Mouse (Mus musculus) frontal cortex, postnatal 25 days (tissue): Measurements from ENCODE around the gene Depdc1b.

ENCODE experiments used
- DNase-seq, 2 experiments: peaks; one replicate each; pipeline ENCODE4 v3.0.0; 2022; ENCODE audit warnings: low spot score in 2 of 2

Depdc1b gene

DNA sequence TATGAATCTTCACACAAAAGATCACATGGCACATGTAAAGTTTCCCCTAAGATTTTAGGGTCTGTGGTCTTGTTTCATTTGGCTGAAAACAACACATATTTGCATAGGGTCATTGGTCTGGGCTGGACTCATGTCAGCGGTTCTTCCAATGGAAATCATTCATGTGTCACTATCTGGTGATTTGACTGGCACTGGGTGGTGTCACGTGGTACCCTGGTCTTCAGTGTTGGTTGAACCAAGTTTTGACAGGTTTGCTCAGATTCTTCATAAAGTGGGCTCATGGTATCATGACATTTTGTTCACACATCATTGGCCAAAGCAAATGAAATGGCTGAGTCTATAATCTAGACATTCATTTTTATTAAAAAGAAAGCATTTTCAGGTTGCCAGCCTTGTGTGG is 1.3 kb downstream of the Depdc1b start:
- no peak for DNase-seq

GRCm38 (mm10) chr13:108319028-108319427 is 2.9 kb downstream of the Depdc1b start:
- DNase-seq: no peak

DNA sequence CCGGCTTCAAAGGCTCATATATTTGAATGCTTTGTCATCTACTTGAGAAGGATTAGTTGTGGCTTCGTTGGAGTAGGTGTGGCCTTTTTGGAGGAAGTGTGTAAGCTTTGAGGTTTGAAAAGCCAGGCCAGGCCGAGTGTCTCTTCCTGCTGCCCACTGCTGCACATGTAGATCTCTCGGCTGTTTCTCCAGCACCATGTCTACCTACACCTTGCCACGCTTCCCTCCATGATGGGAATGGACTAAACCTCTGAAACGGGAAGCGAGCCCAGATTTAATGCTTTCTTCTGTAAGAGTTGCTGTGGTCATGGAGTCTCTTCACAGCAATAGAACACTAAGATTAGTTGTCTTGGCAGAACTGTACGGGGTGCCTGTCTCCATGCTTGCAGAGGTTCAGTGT is 4.1 kb downstream of the Depdc1b start:
- DNase-seq: no peak

DNA sequence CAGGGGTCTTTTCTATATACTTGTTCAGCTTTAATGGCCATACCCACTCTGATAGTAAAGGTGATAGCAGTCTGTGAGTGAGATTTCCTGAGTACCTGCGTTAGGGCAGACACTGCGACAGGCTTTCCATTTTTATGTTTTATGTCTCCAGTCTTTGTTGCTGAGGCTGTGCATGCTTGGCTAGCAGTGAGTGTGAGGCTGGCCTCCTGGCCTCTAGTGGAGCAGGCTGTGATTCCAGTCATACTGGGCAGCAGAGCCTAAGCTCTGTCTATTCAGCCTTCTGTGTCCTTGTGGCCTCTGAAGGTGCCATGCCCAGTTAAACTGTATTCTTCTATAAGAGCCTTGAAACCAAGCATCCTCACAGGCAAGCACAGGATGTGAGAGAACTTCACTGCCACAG is 6.3 kb downstream of the Depdc1b start:
- no peak for DNase-seq

- no peak for DNase-seq
Observed at GRCm38 (mm10) chr13:108323317-108323716, 7.2 kb downstream of the Depdc1b start.

DNA sequence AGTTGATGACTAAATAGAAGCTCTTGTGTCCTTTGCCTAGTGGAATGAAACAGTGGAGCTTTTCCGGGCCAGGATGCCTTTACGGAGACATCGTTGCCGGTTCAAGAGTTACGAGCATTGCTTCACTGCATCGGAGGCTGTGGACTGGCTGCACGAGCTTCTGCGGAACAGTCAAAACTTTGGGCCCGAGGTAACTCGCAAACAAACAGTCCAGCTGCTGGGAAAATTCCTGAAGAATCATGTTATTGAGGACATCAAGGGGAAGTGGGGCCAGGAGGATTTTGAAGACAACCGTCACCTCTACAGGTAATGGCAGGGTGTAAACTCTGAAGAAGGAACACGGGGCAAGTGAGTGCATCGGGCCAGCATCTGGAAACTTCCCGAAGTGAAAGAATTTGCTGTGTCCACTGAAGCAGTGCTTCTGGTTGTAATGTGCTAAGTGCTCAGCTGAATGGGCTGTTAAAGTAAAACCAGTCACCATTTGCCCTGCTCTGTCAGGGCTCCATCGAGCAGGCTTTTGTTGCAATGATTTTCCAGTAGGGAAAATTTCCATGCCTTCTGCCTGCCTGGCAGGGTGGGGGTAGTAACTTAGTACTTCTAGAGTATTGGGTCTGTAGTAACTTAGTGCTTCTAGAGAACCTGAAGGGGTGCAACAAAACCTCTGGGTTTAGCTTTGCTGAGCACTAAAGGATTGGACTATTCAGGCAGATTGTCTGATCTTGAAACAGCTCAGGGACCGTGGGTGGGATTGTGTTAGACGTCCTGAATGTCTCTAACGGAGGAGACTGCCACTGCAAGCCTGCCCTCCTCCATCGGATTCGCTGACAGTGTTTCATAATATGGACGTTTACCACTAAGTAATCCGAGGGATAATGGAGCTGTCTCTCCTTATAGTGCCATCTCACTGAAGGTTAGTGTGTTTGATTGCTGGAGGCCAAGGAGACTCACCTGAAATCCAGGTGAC is 8.0 kb downstream of the Depdc1b start:
- DNase-seq: no peak

GRCm38 (mm10) chr13:108325871-108326270 is 9.7 kb downstream of the Depdc1b start:
- DNase-seq: no peak

- DNase-seq: no peak
Observed at GRCm38 (mm10) chr13:108326351-108326750, 10.2 kb downstream of the Depdc1b start.

- no peak for DNase-seq
Observed at GRCm38 (mm10) chr13:108327047-108327446, 10.9 kb downstream of the Depdc1b start.

- DNase-seq: no peak
Observed at GRCm38 (mm10) chr13:108328406-108329180, 12.5 kb downstream of the Depdc1b start.

DNA sequence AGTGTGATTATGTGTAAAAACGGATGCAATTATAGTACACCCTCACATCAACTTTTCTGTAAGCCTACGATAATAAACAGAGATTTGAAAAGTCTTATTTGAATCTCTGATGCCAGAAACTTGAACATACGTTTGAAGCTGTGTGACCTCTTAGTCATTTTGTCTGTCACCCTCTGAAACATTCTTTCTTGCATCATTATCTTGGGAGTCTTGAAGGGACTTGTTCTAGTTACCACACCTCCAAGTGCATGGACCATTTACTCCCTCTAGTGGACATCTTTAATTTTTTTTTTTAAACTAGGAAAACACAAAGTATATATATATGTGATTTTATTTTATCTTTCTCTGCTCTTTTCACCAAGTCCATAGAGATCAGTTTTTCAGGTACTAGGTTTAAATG is 13.6 kb downstream of the Depdc1b start:
- no peak for DNase-seq

DNA sequence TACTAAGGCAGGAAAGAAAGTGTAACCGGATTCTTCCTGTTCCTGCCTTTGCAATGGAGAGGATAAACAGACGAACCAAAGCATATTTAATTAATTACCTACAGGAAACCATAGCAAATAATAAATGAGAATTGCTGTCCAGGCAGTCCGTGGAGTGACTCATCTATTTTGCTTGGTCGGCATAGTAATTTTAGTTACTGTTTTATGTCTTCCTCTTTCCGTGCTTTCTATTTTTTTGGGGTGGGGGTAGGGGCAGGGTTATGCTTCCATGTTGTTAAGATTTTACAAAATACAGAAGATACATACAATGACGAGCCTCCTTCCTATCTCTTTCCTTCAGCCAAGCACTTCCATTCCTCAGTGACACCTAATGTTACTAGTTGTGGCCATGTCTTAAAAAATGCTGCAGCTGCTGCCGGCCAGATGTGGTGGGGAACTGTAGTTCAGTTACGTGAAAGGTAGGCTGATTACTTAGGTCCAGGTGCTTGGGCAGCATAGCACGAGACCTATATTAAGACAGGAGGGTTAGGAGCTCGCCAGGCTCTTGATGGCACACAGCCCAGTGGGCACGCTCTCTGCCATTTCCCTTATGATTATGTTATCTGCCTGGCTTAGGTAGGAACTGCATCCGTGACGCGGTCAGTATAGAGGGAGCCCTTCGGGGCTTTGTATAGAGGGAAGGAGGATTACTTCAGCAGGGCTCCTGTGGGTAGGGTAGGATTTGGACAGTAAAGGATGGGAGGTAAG is 19.3 kb downstream of the Depdc1b start:
- DNase-seq: no peak

DNA sequence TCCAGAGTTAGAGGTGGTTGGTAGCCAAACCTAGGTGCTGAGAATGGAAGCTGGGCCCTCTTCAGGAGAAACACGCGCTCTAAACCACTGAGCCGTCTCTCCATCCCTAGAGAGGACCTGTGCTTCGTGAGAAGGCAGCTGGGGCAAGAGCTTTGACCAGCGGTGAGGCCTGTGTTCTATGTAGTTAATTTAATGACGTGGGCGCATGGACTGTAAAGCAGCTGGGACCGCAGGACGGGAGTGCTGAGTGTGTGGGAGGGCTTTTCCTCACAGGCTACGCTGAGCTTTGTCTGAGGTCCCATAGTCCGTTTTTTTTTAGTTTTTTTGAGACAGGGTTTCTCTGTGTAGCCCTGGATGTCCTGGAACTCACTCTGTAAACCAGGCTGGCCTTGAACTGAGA is 20.1 kb downstream of the Depdc1b start:
- DNase-seq: no peak

DNA sequence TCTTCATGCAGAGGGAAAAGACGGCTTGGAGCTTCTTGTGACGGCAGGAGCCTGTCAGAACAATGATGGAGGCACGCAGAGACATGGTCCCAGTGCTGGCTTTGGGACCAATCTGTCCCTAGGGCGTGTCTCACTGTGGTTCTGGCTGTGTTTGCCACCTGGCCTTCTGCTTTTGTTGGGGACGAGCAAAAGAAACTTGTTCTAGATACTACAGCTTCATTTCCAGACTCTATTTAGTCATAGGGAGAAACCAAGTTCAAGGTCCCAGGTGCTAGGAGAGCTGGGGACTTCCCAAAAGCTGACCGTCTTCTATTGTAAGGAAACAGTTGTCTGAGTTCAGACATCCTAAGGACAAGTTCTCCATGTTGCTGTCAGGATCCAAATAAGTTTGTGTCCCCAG is 21.2 kb downstream of the Depdc1b start:
- no peak for DNase-seq

DNA sequence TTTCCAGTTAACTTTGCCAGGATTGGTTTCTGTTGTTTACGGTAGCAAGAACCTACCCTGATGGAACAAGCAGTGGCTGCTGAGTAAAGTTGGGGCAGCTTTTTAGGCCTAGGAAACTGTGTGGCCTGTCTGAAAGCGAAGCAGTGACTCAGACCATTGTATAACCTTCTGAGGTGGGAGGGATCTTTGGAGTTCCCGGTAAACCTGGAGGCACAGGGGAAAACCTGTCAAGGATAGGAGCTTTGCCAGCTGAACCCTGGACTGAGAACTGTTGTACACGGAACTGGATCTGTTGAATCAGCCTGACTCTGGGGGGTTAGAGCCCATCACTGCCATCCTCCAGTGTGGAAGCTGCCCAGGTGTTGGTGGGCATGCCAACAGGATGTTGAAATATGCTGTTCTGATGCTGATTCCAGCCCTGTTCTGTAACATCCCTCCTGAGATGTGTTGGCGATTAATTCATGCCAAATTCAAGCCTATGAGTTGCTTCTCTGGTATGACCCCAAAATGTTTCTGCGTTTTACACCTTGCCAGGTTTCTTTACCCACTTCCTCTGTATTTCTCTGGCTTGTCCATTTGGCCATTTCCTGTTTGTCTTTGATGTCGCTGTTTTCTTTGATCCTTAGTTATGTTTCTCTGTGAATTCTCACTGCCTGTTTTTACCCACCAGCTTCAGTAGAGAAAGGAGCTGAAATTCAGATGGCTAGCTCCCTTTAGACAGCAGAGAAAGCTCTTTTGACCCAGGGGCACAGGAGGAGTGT is 22.1 kb downstream of the Depdc1b start:
- DNase-seq: no peak

- DNase-seq: no peak
Observed at GRCm38 (mm10) chr13:108339907-108340596, 23.9 kb downstream of the Depdc1b start.

GRCm38 (mm10) chr13:108341585-108341984 is 25.5 kb downstream of the Depdc1b start:
- no peak for DNase-seq

- no peak for DNase-seq
Observed at GRCm38 (mm10) chr13:108345756-108346155, 29.6 kb downstream of the Depdc1b start.

DNA sequence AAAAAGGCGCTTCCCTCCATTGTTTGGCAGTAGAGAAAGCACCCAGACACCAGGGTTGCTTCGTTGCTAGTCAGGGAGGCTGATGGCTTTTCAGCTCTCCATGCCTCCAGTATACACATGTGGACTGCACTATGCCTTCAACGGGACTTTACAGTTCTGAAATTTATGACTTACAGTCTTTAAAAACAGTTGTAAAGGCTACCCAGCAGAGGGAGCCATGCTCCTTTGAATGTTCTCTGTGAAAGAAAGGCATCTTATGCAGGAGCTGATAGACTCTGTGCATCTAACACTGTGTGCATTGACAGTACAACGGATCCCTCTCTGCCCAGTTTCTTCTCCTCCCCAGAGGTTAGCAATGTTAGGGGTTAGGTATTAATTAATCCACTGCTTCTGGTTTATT is 30.9 kb downstream of the Depdc1b start:
- no peak for DNase-seq

DNA sequence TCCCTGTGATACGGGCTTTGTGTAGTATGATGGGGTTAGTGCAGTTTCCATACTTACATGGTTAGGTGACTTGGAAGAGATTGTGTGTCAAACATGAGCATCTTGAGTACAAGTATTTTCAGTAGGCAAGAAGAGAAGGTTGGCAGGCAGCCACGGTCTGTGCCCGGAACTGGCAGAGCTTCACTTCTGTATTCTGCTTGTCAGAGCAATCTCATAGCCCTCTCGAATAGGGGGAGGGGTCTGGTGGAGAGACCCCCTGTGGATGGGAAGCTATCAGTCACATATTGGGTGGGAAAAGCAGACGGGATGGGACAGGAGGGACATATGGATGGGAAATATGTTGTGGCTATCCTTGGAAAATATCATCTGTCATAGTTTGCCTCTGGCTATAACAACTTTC is 33.5 kb downstream of the Depdc1b start:
- DNase-seq: peak in 1 of 2 experiments; percentile 10

GRCm38 (mm10) chr13:108353781-108354180 is 37.6 kb downstream of the Depdc1b start:
- DNase-seq: no peak
